Mouse (Mus musculus): ENCODE measurements at regions not wholly inside any gene's neighbourhood (a gene's known extent, or its start where the extent isn't known, plus 50 kb on each side); places are given as distances from the start of the nearest gene placed in this dataset.

DNA sequence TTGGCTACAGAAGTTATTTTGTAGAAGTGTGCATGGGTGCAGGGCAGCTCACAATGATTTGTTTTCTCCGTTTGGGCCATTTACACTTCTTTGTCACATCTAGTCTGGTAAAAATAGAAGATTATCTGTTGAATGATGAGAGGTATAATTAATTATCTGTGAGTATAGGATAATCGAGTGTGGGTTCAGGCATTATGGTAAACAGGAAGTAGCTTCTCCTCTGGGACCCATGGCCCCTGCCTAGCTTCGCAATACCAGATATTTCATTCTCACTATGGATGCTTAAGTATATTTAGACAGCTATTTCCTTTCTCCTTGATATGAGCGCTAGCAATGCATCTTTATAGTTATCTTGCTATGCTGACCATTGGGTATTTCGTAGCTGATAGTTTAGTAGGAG, 1373.7 kb upstream of the Pcdh20 start:
- no peaks in the 10 kb centered on the region for H3K9me3 ChIP-seq (ENCODE audit: control insufficient read depth, low read length)
- H3K4me1 ChIP-seq (replicated peaks; ENCODE audit: control insufficient read depth, insufficient read depth, low read length): no peaks in the 10 kb centered on the region
- WGBS: 35% methylated on average over 5 of the region's 5 CpGs
- H3K9ac ChIP-seq (ENCODE audit: low read length): no peak overlapping the region
- no peaks in the 10 kb centered on the region for H3K27me3 ChIP-seq (ENCODE audit: control insufficient read depth, insufficient read depth, low read depth, low read length)
- no peak overlapping the region for H3K27ac ChIP-seq (ENCODE audit: low read length)
- H3K4me2 ChIP-seq (ENCODE audit: low read depth, low read length): no peak overlapping the region
- peak; percentile 96 for ATAC-seq (ENCODE audit: low read depth)
- no peak overlapping the region for H3K4me3 ChIP-seq (ENCODE audit: low read length)
- no peaks in the 10 kb centered on the region for H3K36me3 ChIP-seq (ENCODE audit: control insufficient read depth, insufficient read depth, low read length)

DNA sequence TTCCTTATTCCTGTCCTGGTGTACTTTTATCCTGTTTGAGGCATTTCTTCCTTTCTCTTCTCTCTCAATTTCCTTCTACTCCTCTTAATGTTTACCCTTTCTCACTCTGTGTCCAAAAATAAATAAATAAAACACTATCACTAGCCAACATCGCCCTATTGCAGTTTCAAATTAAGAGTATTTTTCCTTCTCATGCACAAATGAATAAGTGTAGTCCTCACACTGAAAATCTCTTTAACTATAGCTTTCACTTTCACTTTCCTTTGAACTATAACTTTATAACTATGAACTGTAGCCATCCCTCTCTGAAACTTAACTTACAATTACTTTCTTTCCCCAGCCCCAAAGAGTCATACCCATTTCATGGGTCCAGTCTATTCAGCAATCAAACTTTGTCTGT, 1355.5 kb upstream of the Pcdh20 start:
- Histone ChIP-seq H3K27me3 (ENCODE audit: control insufficient read depth, insufficient read depth, low read depth, low read length) (no peaks in the 10 kb centered on the region), H3K4me2 (ENCODE audit: low read depth, low read length) (no peak overlapping the region; the same call in 1 of the 2 replicates), H3K4me1 (replicated peaks; ENCODE audit: control insufficient read depth, insufficient read depth, low read length) (no peaks in the 10 kb centered on the region), H3K9ac (ENCODE audit: low read length) (no peak overlapping the region), H3K4me3 (ENCODE audit: low read length) (no peak overlapping the region), H3K27ac (ENCODE audit: low read length) (no peak overlapping the region), H3K9me3 (ENCODE audit: control insufficient read depth, low read length) (no peaks in the 10 kb centered on the region), H3K36me3 (ENCODE audit: control insufficient read depth, insufficient read depth, low read length) (no peaks in the 10 kb centered on the region)
- no peak for ATAC-seq (ENCODE audit: low read depth)
- 39% methylated on average over 1 of the region's 1 CpGs for WGBS

DNA sequence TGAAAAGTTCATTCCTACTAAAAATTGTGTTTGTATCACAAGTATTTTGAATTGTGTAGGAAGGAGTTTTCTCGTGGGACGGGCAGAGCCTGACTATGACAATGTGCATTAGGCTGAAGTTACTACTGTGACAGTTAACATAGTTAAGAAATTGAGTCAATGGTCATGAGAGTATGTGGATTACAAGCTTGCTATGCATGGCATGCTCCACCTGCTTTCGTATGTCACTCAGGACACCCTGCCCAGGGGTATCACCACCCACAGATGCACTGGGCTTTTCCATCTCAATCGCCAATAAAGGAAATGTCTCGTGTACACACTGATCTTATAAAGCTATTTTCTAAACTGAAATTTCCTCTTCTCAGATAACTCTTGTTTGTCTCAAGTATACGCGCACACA, 1354.8 kb upstream of the Pcdh20 start:
- H3K27me3 ChIP-seq (ENCODE audit: control insufficient read depth, insufficient read depth, low read depth, low read length): no peaks in the 10 kb centered on the region
- 82% methylated on average over 7 of the region's 7 CpGs for WGBS
- H3K9ac ChIP-seq (ENCODE audit: low read length): no peak overlapping the region
- H3K27ac ChIP-seq (ENCODE audit: low read length): no peak overlapping the region
- no peaks in the 10 kb centered on the region for H3K9me3 ChIP-seq (ENCODE audit: control insufficient read depth, low read length)
- H3K36me3 ChIP-seq (ENCODE audit: control insufficient read depth, insufficient read depth, low read length): no peaks in the 10 kb centered on the region
- H3K4me1 ChIP-seq (replicated peaks; ENCODE audit: control insufficient read depth, insufficient read depth, low read length): no peaks in the 10 kb centered on the region
- no peak overlapping the region for H3K4me2 ChIP-seq (ENCODE audit: low read depth, low read length)
- ATAC-seq (ENCODE audit: low read depth): no peak
- H3K4me3 ChIP-seq (ENCODE audit: low read length): no peak overlapping the region

DNA sequence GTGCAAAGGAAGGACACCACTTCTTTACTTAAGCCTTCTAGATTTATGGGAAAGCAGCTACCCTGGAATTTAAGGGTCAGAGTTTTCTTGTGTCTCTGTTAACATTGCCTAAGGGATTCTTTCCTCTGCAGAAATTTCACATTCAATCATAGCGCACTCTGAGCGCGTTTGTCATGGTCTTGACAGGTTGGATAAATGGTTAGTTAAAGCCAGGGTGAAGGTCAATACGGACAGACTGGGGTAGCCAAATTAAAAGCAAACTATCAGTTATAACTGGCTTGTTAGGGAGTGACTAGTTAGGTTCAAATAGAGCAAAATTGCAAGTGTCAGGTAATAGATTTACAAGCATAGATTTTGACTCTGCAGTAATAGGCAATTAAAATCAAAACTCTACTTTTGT, 1352.2 kb upstream of the Pcdh20 start:
- ATAC-seq (ENCODE audit: low read depth): no peak
- Histone ChIP-seq H3K9me3 (ENCODE audit: control insufficient read depth, low read length) (no peaks in the 10 kb centered on the region), H3K36me3 (ENCODE audit: control insufficient read depth, insufficient read depth, low read length) (no peaks in the 10 kb centered on the region), H3K27me3 (ENCODE audit: control insufficient read depth, insufficient read depth, low read depth, low read length) (no peaks in the 10 kb centered on the region), H3K4me1 (replicated peaks; ENCODE audit: control insufficient read depth, insufficient read depth, low read length) (no peaks in the 10 kb centered on the region), H3K4me3 (ENCODE audit: low read length) (no peak overlapping the region), H3K27ac (ENCODE audit: low read length) (no peak overlapping the region), H3K9ac (ENCODE audit: low read length) (no peak overlapping the region), H3K4me2 (ENCODE audit: low read depth, low read length) (no peak overlapping the region)
- 43% methylated on average over 4 of the region's 4 CpGs for WGBS

DNA sequence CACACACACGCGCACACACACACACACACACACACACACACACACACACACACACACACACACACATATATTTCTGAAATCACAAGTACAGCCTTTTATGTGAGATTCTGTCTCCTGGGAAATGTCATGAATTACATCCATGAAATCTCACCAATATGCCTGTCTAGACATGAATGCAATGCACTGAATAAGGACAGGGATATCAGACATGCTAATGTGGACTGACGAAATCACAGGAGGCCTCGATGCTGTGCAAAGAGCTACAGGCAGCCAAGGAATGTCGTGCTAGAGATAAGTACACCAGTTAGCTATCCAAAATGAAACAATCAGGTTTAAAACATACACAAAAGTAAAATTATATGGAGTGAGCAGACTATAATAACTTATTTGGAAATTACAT, 1351.0 kb upstream of the Pcdh20 start:
- no peaks in the 10 kb centered on the region for H3K9me3 ChIP-seq (ENCODE audit: control insufficient read depth, low read length)
- H3K4me3 ChIP-seq (ENCODE audit: low read length): no peak overlapping the region
- no peaks in the 10 kb centered on the region for H3K27me3 ChIP-seq (ENCODE audit: control insufficient read depth, insufficient read depth, low read depth, low read length)
- no peaks in the 10 kb centered on the region for H3K4me1 ChIP-seq (replicated peaks; ENCODE audit: control insufficient read depth, insufficient read depth, low read length)
- no peaks in the 10 kb centered on the region for H3K36me3 ChIP-seq (ENCODE audit: control insufficient read depth, insufficient read depth, low read length)
- no peak for ATAC-seq (ENCODE audit: low read depth)
- 57% methylated on average over 5 of the region's 5 CpGs for WGBS
- no peak overlapping the region for H3K4me2 ChIP-seq (ENCODE audit: low read depth, low read length)
- no peak overlapping the region for H3K27ac ChIP-seq (ENCODE audit: low read length)
- no peak overlapping the region for H3K9ac ChIP-seq (ENCODE audit: low read length)

DNA sequence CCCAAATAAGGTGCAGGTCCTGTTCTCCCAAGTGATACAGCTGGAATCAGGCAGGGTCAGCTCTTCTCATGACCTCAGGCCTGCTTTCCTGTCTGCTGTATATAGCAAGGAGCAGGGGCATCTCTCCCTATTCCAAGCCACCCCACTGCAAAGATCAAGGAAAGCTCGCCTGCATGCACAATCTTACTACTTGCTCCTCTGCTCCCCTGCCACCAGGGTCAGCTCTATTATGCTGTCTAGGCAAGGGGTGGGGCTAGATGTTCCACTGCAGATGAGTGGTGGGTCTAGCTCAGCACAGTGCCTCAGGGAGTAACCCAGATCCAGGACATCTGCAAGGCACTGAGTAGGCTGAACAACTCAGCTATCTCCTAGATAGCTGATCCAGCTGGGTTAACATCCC, 1335.6 kb upstream of the Pcdh20 start:
- no peaks in the 10 kb centered on the region for H3K9me3 ChIP-seq (ENCODE audit: control insufficient read depth, low read length)
- ATAC-seq (ENCODE audit: low read depth): no peak
- WGBS: 81% methylated on average over 1 of the region's 1 CpGs

DNA sequence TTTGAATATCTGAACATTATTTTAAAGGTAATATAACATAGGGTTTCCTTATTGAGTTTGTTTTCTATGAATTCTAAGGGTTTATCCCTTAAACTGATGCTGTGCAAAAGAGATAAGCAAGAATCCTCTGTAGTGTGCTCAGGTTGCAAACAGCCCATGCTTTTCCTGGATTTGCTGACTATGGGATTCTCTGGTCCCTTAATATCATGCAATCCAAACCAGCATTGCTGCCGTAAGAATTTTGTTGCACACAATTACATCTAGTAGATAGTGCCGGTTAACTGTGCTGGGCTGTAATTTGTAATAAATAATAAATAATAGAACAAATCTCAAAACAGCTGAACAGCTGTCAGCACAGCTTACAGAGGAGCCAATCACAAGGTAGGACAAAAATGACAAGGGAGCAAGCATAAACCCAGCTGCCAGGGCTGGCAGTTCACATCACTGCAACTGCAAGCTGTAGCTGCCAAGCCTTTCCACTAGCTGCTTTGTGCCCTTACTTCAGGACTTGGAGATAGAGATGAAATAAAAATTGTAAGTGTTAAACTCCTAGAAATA, 1333.6 kb upstream of the Pcdh20 start:
- H3K9me3 ChIP-seq (ENCODE audit: control insufficient read depth, low read length): no peaks in the 10 kb centered on the region
- WGBS: 42% methylated on average over 2 of the region's 2 CpGs
- H3K4me1 ChIP-seq (replicated peaks; ENCODE audit: control insufficient read depth, insufficient read depth, low read length): no peaks in the 10 kb centered on the region
- H3K4me3 ChIP-seq (ENCODE audit: low read length): no peak overlapping the region
- ATAC-seq (ENCODE audit: low read depth): no peak
- no peaks in the 10 kb centered on the region for H3K27me3 ChIP-seq (ENCODE audit: control insufficient read depth, insufficient read depth, low read depth, low read length)
- no peak overlapping the region for H3K9ac ChIP-seq (ENCODE audit: low read length)
- no peaks in the 10 kb centered on the region for H3K36me3 ChIP-seq (ENCODE audit: control insufficient read depth, insufficient read depth, low read length)
- H3K4me2 ChIP-seq (ENCODE audit: low read depth, low read length): no peak overlapping the region
- H3K27ac ChIP-seq (ENCODE audit: low read length): no peak overlapping the region

More for the DNA sequence above, 1335.6 kb upstream of the Pcdh20 start:
- Histone ChIP-seq H3K4me3 (ENCODE audit: low read length) (no peak overlapping the region), H3K36me3 (ENCODE audit: control insufficient read depth, insufficient read depth, low read length) (no peaks in the 10 kb centered on the region), H3K4me1 (replicated peaks; ENCODE audit: control insufficient read depth, insufficient read depth, low read length) (no peaks in the 10 kb centered on the region), H3K4me2 (ENCODE audit: low read depth, low read length) (no peak overlapping the region), H3K27me3 (ENCODE audit: control insufficient read depth, insufficient read depth, low read depth, low read length) (no peaks in the 10 kb centered on the region), H3K27ac (ENCODE audit: low read length) (no peak overlapping the region), H3K9ac (ENCODE audit: low read length) (no peak overlapping the region)

DNA sequence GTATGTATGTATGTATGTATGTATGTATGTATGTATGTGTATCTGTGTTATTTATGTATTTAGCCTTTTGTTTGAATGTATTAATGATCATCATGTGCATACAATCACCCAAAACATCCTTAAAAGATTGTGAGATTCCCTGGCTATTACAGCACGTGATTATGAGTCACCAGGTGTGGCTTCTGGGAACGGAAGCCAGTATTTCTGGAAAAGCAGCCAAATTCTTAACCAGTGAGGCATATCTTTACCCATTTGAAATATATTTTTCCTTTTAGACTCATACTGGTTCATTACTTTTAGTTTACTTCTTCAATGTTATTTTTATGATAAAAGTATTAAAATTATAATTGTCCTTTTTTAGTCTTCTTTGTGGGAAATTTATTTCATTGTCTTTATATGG, 1284.6 kb upstream of the Pcdh20 start:
- Histone ChIP-seq H3K36me3 (ENCODE audit: control insufficient read depth, insufficient read depth, low read length) (no peaks in the 10 kb centered on the region), H3K9ac (ENCODE audit: low read length) (no peak overlapping the region), H3K4me1 (replicated peaks; ENCODE audit: control insufficient read depth, insufficient read depth, low read length) (no peaks in the 10 kb centered on the region), H3K4me2 (ENCODE audit: low read depth, low read length) (no peak overlapping the region), H3K27me3 (ENCODE audit: control insufficient read depth, insufficient read depth, low read depth, low read length) (no peaks in the 10 kb centered on the region), H3K27ac (ENCODE audit: low read length) (no peak overlapping the region), H3K4me3 (ENCODE audit: low read length) (no peak overlapping the region), H3K9me3 (ENCODE audit: control insufficient read depth, low read length) (no peaks in the 10 kb centered on the region)
- WGBS: 69% methylated on average over 2 of the region's 2 CpGs
- ATAC-seq (ENCODE audit: low read depth): no peak

DNA sequence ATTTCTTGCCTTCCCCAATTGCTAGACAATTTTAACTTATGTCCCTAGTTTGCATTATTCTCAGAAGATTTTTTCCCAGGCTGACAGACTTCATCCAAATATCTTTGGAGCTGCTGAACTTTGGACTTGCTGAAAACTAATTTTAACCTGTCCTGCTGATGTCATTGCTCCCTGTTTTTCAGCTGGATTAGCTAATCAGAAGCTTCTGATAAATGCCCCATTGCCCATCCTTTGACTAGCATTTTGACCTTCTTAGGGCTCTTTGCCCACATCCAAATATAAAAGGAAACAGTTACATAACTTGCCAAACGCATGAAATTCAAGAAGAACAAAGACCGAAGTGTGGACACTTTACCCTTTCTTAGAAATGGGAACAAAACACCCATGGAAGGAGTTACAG, 1242.5 kb upstream of the Pcdh20 start:
- H3K4me2 ChIP-seq (ENCODE audit: low read depth, low read length): no peak overlapping the region
- no peaks in the 10 kb centered on the region for H3K9me3 ChIP-seq (ENCODE audit: control insufficient read depth, low read length)
- H3K4me1 ChIP-seq (replicated peaks; ENCODE audit: control insufficient read depth, insufficient read depth, low read length): no peaks in the 10 kb centered on the region
- H3K9ac ChIP-seq (ENCODE audit: low read length): no peak overlapping the region
- no peak overlapping the region for H3K4me3 ChIP-seq (ENCODE audit: low read length)
- ATAC-seq (ENCODE audit: low read depth): no peak
- H3K27ac ChIP-seq (ENCODE audit: low read length): no peak overlapping the region
- no peaks in the 10 kb centered on the region for H3K36me3 ChIP-seq (ENCODE audit: control insufficient read depth, insufficient read depth, low read length)
- WGBS: 81% methylated on average over 2 of the region's 2 CpGs
- no peaks in the 10 kb centered on the region for H3K27me3 ChIP-seq (ENCODE audit: control insufficient read depth, insufficient read depth, low read depth, low read length)
